Mouse (Mus musculus) embryonic facial prominence, embryonic 12.5 days (tissue): ENCODE measurements around the gene Sdad1. TPM values are rescaled to one million over a fixed set of nuclear protein-coding genes. Genes with fewer than 3 reads are reported as not detected.
"Not testable (repeated sequence)": the region's sequence is repeated elsewhere in the genome, so short reads cannot be mapped to it uniquely, and the experiment has no call there.

Experiments
- ATAC-seq: fragments of 200-750 bp; cut with Nextera tagmentation; 2 replicates; pipeline ENCODE4 v1.8.0; 2017; ENCODE audit not compliant: insufficient number of reproducible peaks, insufficient read depth, low FRiP score, low TSS enrichment
- H3K27ac ChIP-seq: fragments of 300-500 bp; sonication (generic); 2 replicates; pipeline ENCODE4 v1.5.1; 2016; ENCODE audit warnings: mild to moderate bottlenecking
- H3K27me3 ChIP-seq: fragments of 300-500 bp; sonication (generic); 2 replicates; pipeline ENCODE4 v1.6.1; 2016; ENCODE audit warnings: mild to moderate bottlenecking, moderate library complexity
- H3K36me3 ChIP-seq: fragments of 300-500 bp; sonication (generic); 2 replicates; pipeline ENCODE4 v1.6.1; 2016; ENCODE audit warnings: mild to moderate bottlenecking
- H3K4me1 ChIP-seq: fragments of 300-500 bp; sonication (generic); 2 replicates; pipeline ENCODE4 v1.6.1; 2016
- H3K4me2 ChIP-seq: fragments of 300-500 bp; sonication (generic); replicated peaks from 2 replicates; pipeline ENCODE4 v1.6.1; 2016; ENCODE audit warnings: mild to moderate bottlenecking, moderate library complexity
- H3K4me3 ChIP-seq: fragments of 300-500 bp; sonication (generic); 2 replicates; pipeline ENCODE4 v1.5.1; 2016; ENCODE audit warnings: mild to moderate bottlenecking
- H3K9ac ChIP-seq: fragments of 300-500 bp; sonication (generic); 2 replicates; pipeline ENCODE4 v1.6.1; 2016; ENCODE audit warnings: mild to moderate bottlenecking, moderate library complexity
- H3K9me3 ChIP-seq: fragments of 300-500 bp; sonication (generic); 2 replicates; pipeline ENCODE4 v1.6.1; 2016; ENCODE audit warnings: mild to moderate bottlenecking, moderate library complexity
- WGBS: fragments of 180-500 bp; shearing (Covaris S2); methylation state at CpG from one replicate; pipeline ENCODE4 v1.1.7; 2016; 5-methylcytosine and 5-hydroxymethylcytosine counted together
- polyA plus RNA-seq: library from polyadenylated mRNA; unstranded; fragments of >200 nt; fragmentation: Nextera tagmentation; extraction: Ambion mirVana; gene quantifications from 2 replicates; pipeline ENCODE4 v1.2.1, GENCODE M21; 2016

Sdad1 gene
- polyA plus RNA-seq: 42.6 and 44.7 TPM in 2 replicates

- peak within 1 kb of the TSS; percentile 64 for H3K4me2 ChIP-seq
- H3K27me3 ChIP-seq: no peaks in the 10 kb centered on the region
- no peaks in the 10 kb centered on the region for H3K9me3 ChIP-seq
- H3K27ac ChIP-seq: peak within 1 kb of the TSS; percentile 52; the same call in 1 of the 2 replicates
- H3K9ac ChIP-seq: peak within 1 kb of the TSS; percentile 78
- ATAC-seq: peak; percentile 91
- peak within 1 kb of the TSS; percentile 88 for H3K4me3 ChIP-seq
- WGBS: 3% methylated on average over 41 of the region's 41 CpGs
- peaks cover 9% of the 10 kb centered on the region; the same call in 1 of the 2 replicates for H3K36me3 ChIP-seq
- peaks cover 8% of the 10 kb centered on the region for H3K4me1 ChIP-seq
These were observed at the start of gene Sdad1 for GRCm38 (mm10) chr5:92309681-92310511. TSS of gene Sdad1 (minus strand) at chr5:92310479.

GRCm38 (mm10) chr5:92358767-92359455, 48.6 kb upstream of the Sdad1 start:
- H3K27me3 ChIP-seq: no peaks in the 10 kb centered on the region
- no peak overlapping the region for H3K9ac ChIP-seq
- no peaks in the 10 kb centered on the region for H3K9me3 ChIP-seq
- ATAC-seq: no peak
- 82% methylated on average over 11 of the region's 11 CpGs for WGBS
- H3K27ac ChIP-seq: no peak overlapping the region
- no peak overlapping the region for H3K4me3 ChIP-seq
- no peaks in the 10 kb centered on the region for H3K36me3 ChIP-seq
- H3K4me1 ChIP-seq: no peaks in the 10 kb centered on the region
- H3K4me2 ChIP-seq: no peak overlapping the region

GRCm38 (mm10) chr5:92358033-92358432, 47.8 kb upstream of the Sdad1 start:
- ATAC-seq: no peak
- WGBS: 38% methylated on average over 12 of the region's 12 CpGs
- H3K9me3 ChIP-seq: no peaks in the 10 kb centered on the region

GRCm38 (mm10) chr5:92353517-92353916, 43.2 kb upstream of the Sdad1 start:
- no peaks in the 10 kb centered on the region for H3K4me1 ChIP-seq
- H3K27me3 ChIP-seq: no peaks in the 10 kb centered on the region
- H3K9ac ChIP-seq: no peak overlapping the region
- H3K4me3 ChIP-seq: no peak overlapping the region
- 39% methylated on average over 11 of the region's 11 CpGs for WGBS
- no peaks in the 10 kb centered on the region for H3K9me3 ChIP-seq
- H3K27ac ChIP-seq: no peak overlapping the region
- no peaks in the 10 kb centered on the region for H3K36me3 ChIP-seq
- ATAC-seq: no peak
- H3K4me2 ChIP-seq: 0 out of 2 replicates have a peak overlapping the region, but pooled peaks have one; percentile 24

More at GRCm38 (mm10) chr5:92358033-92358432, 47.8 kb upstream of the Sdad1 start:
- no peaks in the 10 kb centered on the region for H3K4me1 ChIP-seq
- no peak overlapping the region for H3K4me2 ChIP-seq
- no peak overlapping the region for H3K27ac ChIP-seq
- no peaks in the 10 kb centered on the region for H3K36me3 ChIP-seq
- H3K9ac ChIP-seq: no peak overlapping the region
- H3K27me3 ChIP-seq: no peaks in the 10 kb centered on the region
- H3K4me3 ChIP-seq: no peak overlapping the region

- not testable (repeated sequence) for ATAC-seq, H3K27ac ChIP-seq, H3K36me3 ChIP-seq, H3K4me2 ChIP-seq, H3K4me3 ChIP-seq, H3K9ac ChIP-seq, H3K27me3 ChIP-seq, H3K4me1 ChIP-seq, H3K9me3 ChIP-seq
- 57% methylated on average over 4 of the region's 4 CpGs for WGBS
These were observed 42.4 kb upstream of the Sdad1 start for GRCm38 (mm10) chr5:92352716-92353115.

- WGBS: 82% methylated on average over 7 of the region's 7 CpGs
These were observed 39.5 kb upstream of the Sdad1 start for GRCm38 (mm10) chr5:92349731-92350130.

GRCm38 (mm10) chr5:92348794-92349413, 38.6 kb upstream of the Sdad1 start, which contains the start of gene Cxcl10:
TSS of gene Cxcl10 (minus strand) at chr5:92348889.
- H3K4me2 ChIP-seq: peak within 1 kb of the TSS; percentile 40
- ATAC-seq: no peak

More at GRCm38 (mm10) chr5:92349731-92350130, 39.5 kb upstream of the Sdad1 start:
- Histone ChIP-seq H3K4me3 (no peak overlapping the region), H3K9me3 (no peaks in the 10 kb centered on the region), H3K4me2 (no peak overlapping the region), H3K36me3 (no peaks in the 10 kb centered on the region), H3K27me3 (no peaks in the 10 kb centered on the region), H3K9ac (no peak overlapping the region), H3K27ac (no peak overlapping the region), H3K4me1 (no peaks in the 10 kb centered on the region)
- ATAC-seq: no peak

GRCm38 (mm10) chr5:92345006-92345405, 34.7 kb upstream of the Sdad1 start:
- no peaks in the 10 kb centered on the region for H3K36me3 ChIP-seq
- no peak overlapping the region for H3K9ac ChIP-seq
- ATAC-seq: no peak
- no peak overlapping the region for H3K4me2 ChIP-seq
- 85% methylated on average over 8 of the region's 8 CpGs for WGBS
- H3K9me3 ChIP-seq: no peaks in the 10 kb centered on the region
- H3K4me3 ChIP-seq: no peak overlapping the region
- no peaks in the 10 kb centered on the region for H3K4me1 ChIP-seq
- H3K27me3 ChIP-seq: no peaks in the 10 kb centered on the region
- no peak overlapping the region for H3K27ac ChIP-seq

More at GRCm38 (mm10) chr5:92348794-92349413, 38.6 kb upstream of the Sdad1 start, which contains the start of gene Cxcl10:
- Histone ChIP-seq H3K4me3 (no peak within 1 kb of the TSS), H3K27ac (no peak within 1 kb of the TSS), H3K27me3 (no peaks in the 10 kb centered on the region), H3K9ac (no peak within 1 kb of the TSS), H3K36me3 (no peaks in the 10 kb centered on the region), H3K4me1 (no peaks in the 10 kb centered on the region), H3K9me3 (no peaks in the 10 kb centered on the region)
- 22% methylated on average over 14 of the region's 14 CpGs for WGBS

- no peaks in the 10 kb centered on the region for H3K9me3 ChIP-seq
- WGBS: 72% methylated on average over 4 of the region's 4 CpGs
- no peak overlapping the region for H3K27ac ChIP-seq
- H3K4me1 ChIP-seq: no peaks in the 10 kb centered on the region
- no peak overlapping the region for H3K4me3 ChIP-seq
- no peak for ATAC-seq
- H3K36me3 ChIP-seq: no peaks in the 10 kb centered on the region
- no peaks in the 10 kb centered on the region for H3K27me3 ChIP-seq
- no peak overlapping the region for H3K9ac ChIP-seq
- H3K4me2 ChIP-seq: no peak overlapping the region
These were observed 30.3 kb upstream of the Sdad1 start for GRCm38 (mm10) chr5:92340606-92341005.

- WGBS: 73% methylated on average over 3 of the region's 3 CpGs
These were observed 26.5 kb upstream of the Sdad1 start for GRCm38 (mm10) chr5:92336743-92337142.

GRCm38 (mm10) chr5:92332359-92332840, 22.1 kb upstream of the Sdad1 start:
- 72% methylated on average over 9 of the region's 9 CpGs for WGBS
- Histone ChIP-seq H3K27ac (no peak overlapping the region), H3K9ac (no peak overlapping the region), H3K4me2 (no peak overlapping the region), H3K4me1 (no peaks in the 10 kb centered on the region), H3K4me3 (no peak overlapping the region), H3K9me3 (no peaks in the 10 kb centered on the region), H3K36me3 (no peaks in the 10 kb centered on the region), H3K27me3 (no peaks in the 10 kb centered on the region)
- ATAC-seq: no peak

More at GRCm38 (mm10) chr5:92336743-92337142, 26.5 kb upstream of the Sdad1 start:
- Histone ChIP-seq H3K4me1 (no peaks in the 10 kb centered on the region), H3K9me3 (no peaks in the 10 kb centered on the region), H3K27me3 (no peaks in the 10 kb centered on the region), H3K4me3 (no peak overlapping the region), H3K36me3 (no peaks in the 10 kb centered on the region), H3K27ac (no peak overlapping the region), H3K9ac (no peak overlapping the region), H3K4me2 (no peak overlapping the region)
- no peak for ATAC-seq
